Mouse (Mus musculus): Measurements from ENCODE around the gene Clrn2.
"Not testable (repeated sequence)": the region's sequence is repeated elsewhere in the genome, so short reads cannot be mapped to it uniquely, and the experiment has no call there.

The Clrn2 gene

GRCm38 (mm10) chr5:45453451-45453850 is at the start of gene Clrn2:
Gene Clrn2, plus strand, starts transcription at chr5:45453751.
- DNase-seq (ENCODE audit: low spot score in 2 of 2), result no peak

GRCm38 (mm10) chr5:45406129-45406528 is 47.4 kb upstream of the Clrn2 start:
- DNase-seq (ENCODE audit: low spot score in 2 of 2), result no peak

GRCm38 (mm10) chr5:45416478-45416877 is 37.1 kb upstream of the Clrn2 start:
- no peak for DNase-seq (ENCODE audit: low spot score in 2 of 2)

GRCm38 (mm10) chr5:45417859-45418443 is 35.6 kb upstream of the Clrn2 start:
- no peak for DNase-seq (ENCODE audit: low spot score in 2 of 2)

- DNase-seq (ENCODE audit: low spot score in 2 of 2), result no peak
These were observed 33.5 kb upstream of the Clrn2 start for GRCm38 (mm10) chr5:45419841-45420638.

- no peak for DNase-seq (ENCODE audit: low spot score in 2 of 2)
These were observed 31.4 kb upstream of the Clrn2 start for GRCm38 (mm10) chr5:45421881-45422844.

- peak; percentile 62 to 68 for DNase-seq (ENCODE audit: low spot score in 2 of 2)
These were observed 29.3 kb upstream of the Clrn2 start for GRCm38 (mm10) chr5:45424021-45424886.

- DNase-seq (ENCODE audit: low spot score in 2 of 2), result not testable (repeated sequence)
These were observed 27.8 kb upstream of the Clrn2 start for GRCm38 (mm10) chr5:45425771-45426170.

GRCm38 (mm10) chr5:45426416-45427034 is 27.0 kb upstream of the Clrn2 start:
- no peak for DNase-seq (ENCODE audit: low spot score in 2 of 2)

- DNase-seq (ENCODE audit: low spot score in 2 of 2), result no peak
These were observed 25.7 kb upstream of the Clrn2 start for GRCm38 (mm10) chr5:45427891-45428290.

- DNase-seq (ENCODE audit: low spot score in 2 of 2), result no peak
These were observed 17.3 kb upstream of the Clrn2 start for GRCm38 (mm10) chr5:45435967-45436950.

- no peak for DNase-seq (ENCODE audit: low spot score in 2 of 2)
These were observed 15.7 kb upstream of the Clrn2 start for GRCm38 (mm10) chr5:45437826-45438225.

GRCm38 (mm10) chr5:45438301-45438700 is 15.2 kb upstream of the Clrn2 start:
- DNase-seq (ENCODE audit: low spot score in 2 of 2), result no peak

GRCm38 (mm10) chr5:45441124-45441523 is 12.4 kb upstream of the Clrn2 start:
- no peak for DNase-seq (ENCODE audit: low spot score in 2 of 2)

- no peak for DNase-seq (ENCODE audit: low spot score in 2 of 2)
These were observed 11.8 kb upstream of the Clrn2 start for GRCm38 (mm10) chr5:45441745-45442144.

GRCm38 (mm10) chr5:45444130-45444832 is 9.3 kb upstream of the Clrn2 start:
- DNase-seq (ENCODE audit: low spot score in 2 of 2), result no peak

GRCm38 (mm10) chr5:45448676-45449075 is 4.9 kb upstream of the Clrn2 start:
- DNase-seq (ENCODE audit: low spot score in 2 of 2), result no peak

- DNase-seq (ENCODE audit: low spot score in 2 of 2), result no peak
These were observed 4.3 kb upstream of the Clrn2 start for GRCm38 (mm10) chr5:45449206-45449605.

Data from frontal cortex, postnatal 36 days (tissue).